Mouse (Mus musculus) kidney, adult 8-10 months (tissue): ENCODE measurements at regions not wholly inside any gene's neighbourhood (a gene's known extent, or its start where the extent isn't known, plus 50 kb on each side); places are given as distances from the start of the nearest gene placed in this dataset.
"Not testable (repeated sequence)": the region's sequence is repeated elsewhere in the genome, so short reads cannot be mapped to it uniquely, and the experiment has no call there.

ENCODE experiments used
- DNase-seq, 2 experiments: peaks; one replicate each; pipeline ENCODE4 v3.0.0; 2022

GRCm38 (mm10) chr9:43857988-43858387, 114.2 kb downstream of the Nectin1 start:
- DNase-seq, result no peak

- no peak for DNase-seq
Measured at GRCm38 (mm10) chr9:43858761-43859160, 115.0 kb downstream of the Nectin1 start.

- no peak for DNase-seq
Measured at GRCm38 (mm10) chr9:43860264-43860663, 116.5 kb downstream of the Nectin1 start.

GRCm38 (mm10) chr9:43861375-43861774, 117.6 kb downstream of the Nectin1 start:
- DNase-seq, result no peak

- not testable (repeated sequence) for DNase-seq
Measured at GRCm38 (mm10) chr9:43862034-43862433, 118.2 kb downstream of the Nectin1 start.

GRCm38 (mm10) chr9:43863609-43864397, 120.0 kb downstream of the Nectin1 start:
- DNase-seq, result peak; percentile 2 to 4

- DNase-seq, result no peak
Measured at GRCm38 (mm10) chr9:43866802-43867201, 123.0 kb downstream of the Nectin1 start.

- no peak for DNase-seq
Measured at GRCm38 (mm10) chr9:43873841-43874240, 130.1 kb downstream of the Nectin1 start.

GRCm38 (mm10) chr9:43874332-43874731, 130.5 kb downstream of the Nectin1 start:
- DNase-seq, result no peak

- DNase-seq, result no peak
Measured at GRCm38 (mm10) chr9:43879220-43879968, 135.6 kb downstream of the Nectin1 start.

- DNase-seq, result no peak
Measured at GRCm38 (mm10) chr9:43879969-43880396, 136.2 kb downstream of the Nectin1 start.

- no peak for DNase-seq
Measured at GRCm38 (mm10) chr9:43893086-43893485, 149.3 kb downstream of the Nectin1 start.

- DNase-seq, result no peak
Measured at GRCm38 (mm10) chr9:43899239-43899638, 143.9 kb upstream of the Thy1 start.

- DNase-seq, result no peak
Measured at GRCm38 (mm10) chr9:43908325-43908724, 134.9 kb upstream of the Thy1 start.

GRCm38 (mm10) chr9:43915015-43915414, 128.2 kb upstream of the Thy1 start:
- no peak for DNase-seq

- no peak for DNase-seq
Measured at GRCm38 (mm10) chr9:43917467-43917866, 125.7 kb upstream of the Thy1 start.

GRCm38 (mm10) chr9:43919010-43919409, 124.2 kb upstream of the Thy1 start:
- DNase-seq, result no peak

GRCm38 (mm10) chr9:43920053-43920754, 123.0 kb upstream of the Thy1 start:
- peak; percentile 75 to 79 for DNase-seq

GRCm38 (mm10) chr9:43922231-43922630, 121.0 kb upstream of the Thy1 start:
- no peak for DNase-seq

- no peak for DNase-seq
Measured at GRCm38 (mm10) chr9:43923088-43923487, 120.1 kb upstream of the Thy1 start.

GRCm38 (mm10) chr9:43924795-43925194, 118.4 kb upstream of the Thy1 start:
- no peak for DNase-seq

GRCm38 (mm10) chr9:43929312-43930036, 113.7 kb upstream of the Thy1 start:
- peak; percentile 15 to 46 for DNase-seq

- no peak for DNase-seq
Measured at GRCm38 (mm10) chr9:43930037-43930404, 113.2 kb upstream of the Thy1 start.
